Mouse (Mus musculus): ENCODE measurements at regions not wholly inside any gene's neighbourhood (a gene's known extent, or its start where the extent isn't known, plus 50 kb on each side); places are given as distances from the start of the nearest gene placed in this dataset.

GRCm38 (mm10) chr4:84079516-84079915 is 554.2 kb downstream of the Ccdc171 start:
- ATAC-seq (replicated peaks; ENCODE audit: low FRiP score, low TSS enrichment, poor library complexity, severe bottlenecking) = no peak

- ATAC-seq (replicated peaks; ENCODE audit: low FRiP score, low TSS enrichment, poor library complexity, severe bottlenecking) = no peak
Observed at GRCm38 (mm10) chr4:84081518-84081917, 556.2 kb downstream of the Ccdc171 start.

- ATAC-seq (replicated peaks; ENCODE audit: low FRiP score, low TSS enrichment, poor library complexity, severe bottlenecking) = no peak
Observed at GRCm38 (mm10) chr4:84088166-84088565, 562.8 kb downstream of the Ccdc171 start.

GRCm38 (mm10) chr4:84092509-84092908 is 567.2 kb downstream of the Ccdc171 start:
- ATAC-seq (replicated peaks; ENCODE audit: low FRiP score, low TSS enrichment, poor library complexity, severe bottlenecking) = no peak

- ATAC-seq (replicated peaks; ENCODE audit: low FRiP score, low TSS enrichment, poor library complexity, severe bottlenecking) = no peak
Observed at GRCm38 (mm10) chr4:84095237-84095636, 569.9 kb downstream of the Ccdc171 start.

GRCm38 (mm10) chr4:84096081-84096480 is 570.7 kb downstream of the Ccdc171 start:
- ATAC-seq (replicated peaks; ENCODE audit: low FRiP score, low TSS enrichment, poor library complexity, severe bottlenecking) = no peak

GRCm38 (mm10) chr4:84099071-84099470 is 573.7 kb downstream of the Ccdc171 start:
- no peak for ATAC-seq (replicated peaks; ENCODE audit: low FRiP score, low TSS enrichment, poor library complexity, severe bottlenecking)

- ATAC-seq (replicated peaks; ENCODE audit: low FRiP score, low TSS enrichment, poor library complexity, severe bottlenecking) = no peak
Observed at GRCm38 (mm10) chr4:84101923-84102322, 573.2 kb downstream of the Bnc2 start.

- no peak for ATAC-seq (replicated peaks; ENCODE audit: low FRiP score, low TSS enrichment, poor library complexity, severe bottlenecking)
Observed at GRCm38 (mm10) chr4:84102736-84103135, 572.3 kb downstream of the Bnc2 start.

- no peak for ATAC-seq (replicated peaks; ENCODE audit: low FRiP score, low TSS enrichment, poor library complexity, severe bottlenecking)
Observed at GRCm38 (mm10) chr4:84108592-84108991, 566.5 kb downstream of the Bnc2 start.

- no peak for ATAC-seq (replicated peaks; ENCODE audit: low FRiP score, low TSS enrichment, poor library complexity, severe bottlenecking)
Observed at GRCm38 (mm10) chr4:84109771-84110503, 565.1 kb downstream of the Bnc2 start.

- no peak for ATAC-seq (replicated peaks; ENCODE audit: low FRiP score, low TSS enrichment, poor library complexity, severe bottlenecking)
Observed at GRCm38 (mm10) chr4:84114162-84115040, 560.7 kb downstream of the Bnc2 start.

- ATAC-seq (replicated peaks; ENCODE audit: low FRiP score, low TSS enrichment, poor library complexity, severe bottlenecking) = no peak
Observed at GRCm38 (mm10) chr4:84118284-84118919, 556.7 kb downstream of the Bnc2 start.

- no peak for ATAC-seq (replicated peaks; ENCODE audit: low FRiP score, low TSS enrichment, poor library complexity, severe bottlenecking)
Observed at GRCm38 (mm10) chr4:84119616-84120015, 555.5 kb downstream of the Bnc2 start.

- no peak for ATAC-seq (replicated peaks; ENCODE audit: low FRiP score, low TSS enrichment, poor library complexity, severe bottlenecking)
Observed at GRCm38 (mm10) chr4:84120330-84120729, 554.7 kb downstream of the Bnc2 start.

GRCm38 (mm10) chr4:84121442-84121841 is 553.6 kb downstream of the Bnc2 start:
- no peak for ATAC-seq (replicated peaks; ENCODE audit: low FRiP score, low TSS enrichment, poor library complexity, severe bottlenecking)

GRCm38 (mm10) chr4:84126400-84126799 is 548.7 kb downstream of the Bnc2 start:
- no peak for ATAC-seq (replicated peaks; ENCODE audit: low FRiP score, low TSS enrichment, poor library complexity, severe bottlenecking)

GRCm38 (mm10) chr4:84127380-84127779 is 547.7 kb downstream of the Bnc2 start:
- ATAC-seq (replicated peaks; ENCODE audit: low FRiP score, low TSS enrichment, poor library complexity, severe bottlenecking) = no peak

GRCm38 (mm10) chr4:84130840-84131547 is 544.1 kb downstream of the Bnc2 start:
- ATAC-seq (replicated peaks; ENCODE audit: low FRiP score, low TSS enrichment, poor library complexity, severe bottlenecking) = peak; percentile 97

GRCm38 (mm10) chr4:84135740-84136139 is 539.3 kb downstream of the Bnc2 start:
- peak; percentile 49 for ATAC-seq (replicated peaks; ENCODE audit: low FRiP score, low TSS enrichment, poor library complexity, severe bottlenecking)
